Mouse (Mus musculus) heart, embryonic 15.5 days (tissue): Measurements from ENCODE around the gene Tbk1. TPM values are rescaled to one million over a fixed set of nuclear protein-coding genes. Genes with fewer than 3 reads are reported as not detected.

Source experiments
- ATAC-seq: fragments of 200-750 bp; cut with Nextera tagmentation; replicated peaks from 2 replicates; pipeline ENCODE4 v1.8.0; 2017; ENCODE audit warnings: low read depth, moderate TSS enrichment; ENCODE audit not compliant: insufficient number of reproducible peaks, insufficient read depth, low FRiP score
- H3K27ac ChIP-seq: fragments of 300-500 bp; sonication (generic); 2 replicates; pipeline ENCODE4 v1.5.1; 2015; ENCODE audit warnings: mild to moderate bottlenecking, inconsistent platforms
- H3K27me3 ChIP-seq: fragments of 300-500 bp; sonication (generic); 2 replicates; pipeline ENCODE4 v1.6.1; 2015; ENCODE audit warnings: inconsistent platforms
- H3K36me3 ChIP-seq: fragments of 300-500 bp; sonication (generic); 2 replicates; pipeline ENCODE4 v1.6.1; 2015; ENCODE audit warnings: mild to moderate bottlenecking, inconsistent platforms
- H3K4me1 ChIP-seq: fragments of 300-500 bp; sonication (generic); replicated peaks from 2 replicates; pipeline ENCODE4 v1.6.1; 2015; ENCODE audit warnings: inconsistent platforms
- H3K4me2 ChIP-seq: fragments of 300-500 bp; sonication (generic); 2 replicates; pipeline ENCODE4 v1.6.1; 2015; ENCODE audit warnings: inconsistent platforms, mild to moderate bottlenecking, moderate library complexity
- H3K4me3 ChIP-seq: fragments of 300-500 bp; sonication (generic); 2 replicates; pipeline ENCODE4 v1.5.1; 2015; ENCODE audit warnings: mild to moderate bottlenecking, inconsistent platforms
- H3K9ac ChIP-seq: fragments of 300-500 bp; sonication (generic); 2 replicates; pipeline ENCODE4 v1.6.1; 2015; ENCODE audit warnings: mild to moderate bottlenecking, inconsistent platforms
- H3K9me3 ChIP-seq: fragments of 300-500 bp; sonication (generic); replicated peaks from 2 replicates; pipeline ENCODE4 v1.6.1; 2016; ENCODE audit warnings: inconsistent platforms
- WGBS: fragments of 180-500 bp; shearing (Covaris S2); methylation state at CpG from one replicate; pipeline ENCODE4 v1.1.7; 2015; ENCODE audit warnings: mixed read lengths; 5-methylcytosine and 5-hydroxymethylcytosine counted together
- microRNA-seq: library from miRNA; unstranded; fragments of <30 nt; microRNA quantifications from one replicate; pipeline ENCODE4, GENCODE M21; 2016
- polyA plus RNA-seq: library from polyadenylated mRNA; unstranded; fragments of >200 nt; fragmentation: Nextera tagmentation; extraction: Ambion mirVana; gene quantifications from 2 replicates; pipeline ENCODE4 v1.2.1, GENCODE M21; 2015

Gene Tbk1
- polyA plus RNA-seq, 1 experiment from 2014 or later = 22.0 TPM

DNA sequence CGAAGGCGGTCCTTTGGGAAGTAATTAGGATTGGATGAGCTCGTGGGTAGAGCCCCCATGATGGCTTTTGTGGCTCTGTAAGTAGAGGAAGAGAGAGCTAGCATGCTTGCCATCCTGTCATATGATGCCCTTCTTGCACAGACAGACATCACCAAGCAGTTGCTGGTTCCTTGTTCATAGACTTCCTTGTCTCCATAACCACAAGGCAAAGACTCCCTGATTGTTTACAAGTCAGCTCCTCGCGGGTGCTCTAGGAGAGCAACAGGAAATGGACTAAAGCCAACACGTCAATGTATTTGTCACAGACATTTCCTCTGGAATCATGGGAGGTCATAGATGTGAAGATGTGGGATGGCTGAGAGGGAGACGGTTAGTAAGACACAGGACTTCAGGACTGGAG lies 90.0 kb downstream of the Tbk1 start:
- no peak for ATAC-seq
- 60% methylated on average over 7 of the region's 7 CpGs for WGBS
- no peak overlapping the region for H3K4me3 ChIP-seq
- H3K36me3 ChIP-seq = no peaks in the 10 kb centered on the region
- no peak overlapping the region for H3K27ac ChIP-seq
- no peak overlapping the region for H3K9ac ChIP-seq
- peaks cover 3% of the 10 kb centered on the region for H3K4me1 ChIP-seq
- no peaks in the 10 kb centered on the region for H3K27me3 ChIP-seq
- H3K9me3 ChIP-seq = no peaks in the 10 kb centered on the region
- H3K4me2 ChIP-seq = no peak overlapping the region

Small RNAs within 50 kb of the gene (microRNA-seq; reads per million reads assigned to microRNA genes)
- not detected for gene Gm24330

Other genes starting within 250 kb of the Tbk1 start
- gene Tbc1d30, start 235.5 kb downstream of the Tbk1 start, polyA plus RNA-seq = 1.4 and 2.3 TPM in 2 replicates
- gene Gns, start 221.7 kb downstream of the Tbk1 start, polyA plus RNA-seq = 28.6 and 33.1 TPM in 2 replicates
- gene Rassf3, start 110.4 kb downstream of the Tbk1 start, polyA plus RNA-seq = 20.9 and 22.2 TPM in 2 replicates
- 27.8 TPM in 2 replicates for gene Xpot, start 39.5 kb upstream of the Tbk1 start, polyA plus RNA-seq
- gene D930020B18Rik, start 54.8 kb upstream of the Tbk1 start, polyA plus RNA-seq = 0.09 and 0.19 TPM in 2 replicates
- gene BC048403, start 153.2 kb upstream of the Tbk1 start, polyA plus RNA-seq = 1.4 and 2.2 TPM in 2 replicates